Mouse (Mus musculus) heart, embryonic 15.5 days (tissue): ENCODE measurements at regions not wholly inside any gene's neighbourhood (a gene's known extent, or its start where the extent isn't known, plus 50 kb on each side); places are given as distances from the start of the nearest gene placed in this dataset.
"Not testable (repeated sequence)": the region's sequence is repeated elsewhere in the genome, so short reads cannot be mapped to it uniquely, and the experiment has no call there.

Experiments
- ATAC-seq: fragments of 200-750 bp; cut with Nextera tagmentation; replicated peaks from 2 replicates; pipeline ENCODE4 v1.8.0; 2017; ENCODE audit warnings: low read depth, moderate TSS enrichment; ENCODE audit not compliant: insufficient number of reproducible peaks, insufficient read depth, low FRiP score
- H3K27ac ChIP-seq: fragments of 300-500 bp; sonication (generic); 2 replicates; pipeline ENCODE4 v1.5.1; 2015; ENCODE audit warnings: mild to moderate bottlenecking, inconsistent platforms
- H3K27me3 ChIP-seq: fragments of 300-500 bp; sonication (generic); 2 replicates; pipeline ENCODE4 v1.6.1; 2015; ENCODE audit warnings: inconsistent platforms
- H3K36me3 ChIP-seq: fragments of 300-500 bp; sonication (generic); 2 replicates; pipeline ENCODE4 v1.6.1; 2015; ENCODE audit warnings: mild to moderate bottlenecking, inconsistent platforms
- H3K4me1 ChIP-seq: fragments of 300-500 bp; sonication (generic); replicated peaks from 2 replicates; pipeline ENCODE4 v1.6.1; 2015; ENCODE audit warnings: inconsistent platforms
- H3K4me2 ChIP-seq: fragments of 300-500 bp; sonication (generic); 2 replicates; pipeline ENCODE4 v1.6.1; 2015; ENCODE audit warnings: inconsistent platforms, mild to moderate bottlenecking, moderate library complexity
- H3K4me3 ChIP-seq: fragments of 300-500 bp; sonication (generic); 2 replicates; pipeline ENCODE4 v1.5.1; 2015; ENCODE audit warnings: mild to moderate bottlenecking, inconsistent platforms
- H3K9ac ChIP-seq: fragments of 300-500 bp; sonication (generic); 2 replicates; pipeline ENCODE4 v1.6.1; 2015; ENCODE audit warnings: mild to moderate bottlenecking, inconsistent platforms
- H3K9me3 ChIP-seq: fragments of 300-500 bp; sonication (generic); replicated peaks from 2 replicates; pipeline ENCODE4 v1.6.1; 2016; ENCODE audit warnings: inconsistent platforms
- WGBS: fragments of 180-500 bp; shearing (Covaris S2); methylation state at CpG from one replicate; pipeline ENCODE4 v1.1.7; 2015; ENCODE audit warnings: mixed read lengths; 5-methylcytosine and 5-hydroxymethylcytosine counted together

- no peaks in the 10 kb centered on the region for H3K27me3 ChIP-seq
- H3K9ac ChIP-seq: no peak overlapping the region
- H3K9me3 ChIP-seq: no peaks in the 10 kb centered on the region
- no peak overlapping the region for H3K4me2 ChIP-seq
- WGBS: 68% methylated on average over 7 of the region's 7 CpGs
- no peak for ATAC-seq
- no peaks in the 10 kb centered on the region for H3K36me3 ChIP-seq
- H3K27ac ChIP-seq: no peak overlapping the region
- H3K4me1 ChIP-seq: no peaks in the 10 kb centered on the region
- no peak overlapping the region for H3K4me3 ChIP-seq
Observed at GRCm38 (mm10) chr17:15620746-15621694, 56.9 kb upstream of the Prdm9 start.

GRCm38 (mm10) chr17:15622913-15623312 lies 58.8 kb upstream of the Prdm9 start:
- no peak overlapping the region for H3K4me3 ChIP-seq
- 5% methylated on average over 2 of the region's 2 CpGs for WGBS
- H3K36me3 ChIP-seq: no peaks in the 10 kb centered on the region
- H3K27me3 ChIP-seq: no peaks in the 10 kb centered on the region
- H3K9ac ChIP-seq: no peak overlapping the region
- H3K27ac ChIP-seq: no peak overlapping the region
- ATAC-seq: no peak
- H3K9me3 ChIP-seq: no peaks in the 10 kb centered on the region
- H3K4me1 ChIP-seq: no peaks in the 10 kb centered on the region
- H3K4me2 ChIP-seq: no peak overlapping the region

- ATAC-seq: no peak
- peak overlapping the region; percentile 29 for H3K4me3 ChIP-seq
- 58% methylated on average over 5 of the region's 5 CpGs for WGBS
- H3K27me3 ChIP-seq: no peaks in the 10 kb centered on the region
- 0 out of 2 replicates have a peak, but pooled peaks cover 4% of the 10 kb centered on the region for H3K4me1 ChIP-seq
- no peaks in the 10 kb centered on the region for H3K9me3 ChIP-seq
- no peak overlapping the region for H3K9ac ChIP-seq
- peak overlapping the region; percentile 59 for H3K4me2 ChIP-seq
- H3K36me3 ChIP-seq: no peaks in the 10 kb centered on the region
- no peak overlapping the region for H3K27ac ChIP-seq
Observed at GRCm38 (mm10) chr17:15630792-15631191, 66.6 kb upstream of the Prdm9 start.

GRCm38 (mm10) chr17:15631626-15632025 lies 67.5 kb upstream of the Prdm9 start:
- Histone ChIP-seq H3K4me1 (0 out of 2 replicates have a peak, but pooled peaks cover 4% of the 10 kb centered on the region), H3K4me3 (peak overlapping the region; percentile 29), H3K27me3 (no peaks in the 10 kb centered on the region), H3K9ac (no peak overlapping the region), H3K27ac (no peak overlapping the region), H3K4me2 (peak overlapping the region; percentile 59), H3K36me3 (no peaks in the 10 kb centered on the region), H3K9me3 (no peaks in the 10 kb centered on the region)
- WGBS: 7% methylated on average over 11 of the region's 11 CpGs
- ATAC-seq: no peak

GRCm38 (mm10) chr17:15632090-15632489 lies 67.9 kb upstream of the Prdm9 start:
- Histone ChIP-seq H3K4me3 (peak overlapping the region; percentile 29), H3K27ac (no peak overlapping the region), H3K9ac (no peak overlapping the region), H3K9me3 (no peaks in the 10 kb centered on the region), H3K27me3 (no peaks in the 10 kb centered on the region), H3K4me2 (peak overlapping the region; percentile 59), H3K36me3 (no peaks in the 10 kb centered on the region), H3K4me1 (0 out of 2 replicates have a peak, but pooled peaks cover 4% of the 10 kb centered on the region)
- 6% methylated on average over 1 of the region's 1 CpGs for WGBS
- no peak for ATAC-seq

- not testable (repeated sequence) for H3K36me3 ChIP-seq
Observed at GRCm38 (mm10) chr17:15639111-15639865, 65.5 kb upstream of the Chd1 start.

GRCm38 (mm10) chr17:15640776-15641175 lies 64.0 kb upstream of the Chd1 start:
- no peaks in the 10 kb centered on the region for H3K36me3 ChIP-seq
- no peak overlapping the region for H3K9ac ChIP-seq
- no peaks in the 10 kb centered on the region for H3K4me1 ChIP-seq
- no peaks in the 10 kb centered on the region for H3K9me3 ChIP-seq
- WGBS: 52% methylated on average over 3 of the region's 3 CpGs
- no peaks in the 10 kb centered on the region for H3K27me3 ChIP-seq
- no peak overlapping the region for H3K27ac ChIP-seq
- no peak overlapping the region for H3K4me3 ChIP-seq
- H3K4me2 ChIP-seq: no peak overlapping the region
- ATAC-seq: no peak

More at GRCm38 (mm10) chr17:15639111-15639865, 65.5 kb upstream of the Chd1 start:
- H3K4me2 ChIP-seq, ATAC-seq, H3K4me1 ChIP-seq, H3K9ac ChIP-seq, H3K27ac ChIP-seq, H3K27me3 ChIP-seq, H3K4me3 ChIP-seq, H3K9me3 ChIP-seq: not testable (repeated sequence)
- WGBS: 77% methylated on average over 12 of the region's 12 CpGs

GRCm38 (mm10) chr17:15641764-15642163 lies 63.0 kb upstream of the Chd1 start:
- no peak overlapping the region for H3K27ac ChIP-seq
- no peak overlapping the region for H3K4me2 ChIP-seq
- no peaks in the 10 kb centered on the region for H3K27me3 ChIP-seq
- no peaks in the 10 kb centered on the region for H3K9me3 ChIP-seq
- no peak overlapping the region for H3K9ac ChIP-seq
- no peaks in the 10 kb centered on the region for H3K4me1 ChIP-seq
- H3K36me3 ChIP-seq: no peaks in the 10 kb centered on the region
- WGBS: 74% methylated on average over 3 of the region's 3 CpGs
- H3K4me3 ChIP-seq: no peak overlapping the region
- no peak for ATAC-seq

- H3K36me3 ChIP-seq: no peaks in the 10 kb centered on the region
- WGBS: 26% methylated on average over 1 of the region's 1 CpGs
- no peak overlapping the region for H3K4me2 ChIP-seq
- H3K27ac ChIP-seq: no peak overlapping the region
- no peaks in the 10 kb centered on the region for H3K9me3 ChIP-seq
- H3K4me1 ChIP-seq: no peaks in the 10 kb centered on the region
- H3K4me3 ChIP-seq: no peak overlapping the region
- no peaks in the 10 kb centered on the region for H3K27me3 ChIP-seq
- no peak overlapping the region for H3K9ac ChIP-seq
- no peak for ATAC-seq
Observed at GRCm38 (mm10) chr17:15646768-15647167, 58.0 kb upstream of the Chd1 start.

GRCm38 (mm10) chr17:15650089-15650742 lies 54.6 kb upstream of the Chd1 start:
- H3K4me2 ChIP-seq: no peak overlapping the region
- no peak overlapping the region for H3K9ac ChIP-seq
- no peak overlapping the region for H3K4me3 ChIP-seq
- H3K27me3 ChIP-seq: no peaks in the 10 kb centered on the region
- H3K36me3 ChIP-seq: no peaks in the 10 kb centered on the region
- no peak for ATAC-seq
- H3K4me1 ChIP-seq: no peaks in the 10 kb centered on the region
- 54% methylated on average over 8 of the region's 8 CpGs for WGBS
- no peaks in the 10 kb centered on the region for H3K9me3 ChIP-seq
- H3K27ac ChIP-seq: no peak overlapping the region

- Histone ChIP-seq H3K27ac (no peak overlapping the region), H3K4me3 (no peak overlapping the region), H3K27me3 (no peaks in the 10 kb centered on the region), H3K4me2 (no peak overlapping the region), H3K36me3 (no peaks in the 10 kb centered on the region), H3K4me1 (no peaks in the 10 kb centered on the region; the same call in 1 of the 2 replicates), H3K9me3 (no peaks in the 10 kb centered on the region), H3K9ac (no peak overlapping the region)
- WGBS: 72% methylated on average over 3 of the region's 3 CpGs
- no peak for ATAC-seq
Observed at GRCm38 (mm10) chr17:15651869-15652268, 52.9 kb upstream of the Chd1 start.
